Mouse (Mus musculus) embryonic facial prominence, embryonic 14.5 days (tissue): ENCODE measurements around the gene Rpusd2. TPM values are rescaled to one million over a fixed set of nuclear protein-coding genes. Genes with fewer than 3 reads are reported as not detected.

Source experiments
- ATAC-seq: fragments of 200-750 bp; cut with Nextera tagmentation; 2 replicates; pipeline ENCODE4 v1.8.0; 2017; ENCODE audit warnings: low read depth, moderate number of reproducible peaks, moderate TSS enrichment
- DNase-seq: peaks from one replicate; pipeline ENCODE4 v3.0.0-alpha.2; 2015; ENCODE audit warnings: low spot score
- H3K27ac ChIP-seq: fragments of 300-500 bp; sonication (generic); replicated peaks from 2 replicates; pipeline ENCODE4 v1.5.1; 2014; ENCODE audit warnings: low read depth, mild to moderate bottlenecking, low read length, moderate library complexity
- H3K27me3 ChIP-seq: fragments of 300-500 bp; sonication (generic); replicated peaks from 2 replicates; pipeline ENCODE4 v1.6.1; 2014; ENCODE audit warnings: low read length; ENCODE audit not compliant: control insufficient read depth, insufficient read depth
- H3K36me3 ChIP-seq: fragments of 300-500 bp; sonication (generic); 2 replicates; pipeline ENCODE4 v1.6.1; 2014; ENCODE audit warnings: low read length, mixed read lengths; ENCODE audit not compliant: control insufficient read depth, insufficient read depth
- H3K4me1 ChIP-seq: fragments of 300-500 bp; sonication (generic); 2 replicates; pipeline ENCODE4 v1.6.1; 2014; ENCODE audit warnings: antibody characterized with exemption, low read length; ENCODE audit not compliant: control insufficient read depth, insufficient read depth
- H3K4me2 ChIP-seq: fragments of 300-500 bp; sonication (generic); 2 replicates; pipeline ENCODE4 v1.6.1; 2014; ENCODE audit warnings: low read depth, mild to moderate bottlenecking, low read length, moderate library complexity, mixed read lengths
- H3K4me3 ChIP-seq: fragments of 300-500 bp; sonication (generic); 2 replicates; pipeline ENCODE4 v1.5.1; 2014; ENCODE audit warnings: low read depth, mild to moderate bottlenecking, low read length
- H3K9ac ChIP-seq: fragments of 300-500 bp; sonication (generic); 2 replicates; pipeline ENCODE4 v1.6.1; 2014; ENCODE audit warnings: low read depth, mild to moderate bottlenecking, low read length, moderate library complexity, mixed read lengths
- H3K9me3 ChIP-seq: fragments of 300-500 bp; sonication (generic); 2 replicates; pipeline ENCODE4 v1.6.1; 2016; ENCODE audit warnings: low read length; ENCODE audit not compliant: control insufficient read depth
- WGBS: fragments of 180-500 bp; shearing (Covaris S2); extraction: QIAGEN DNeasy Blood & Tissue Kit; methylation state at CpG from one replicate; pipeline ENCODE4 v1.1.7; 2014; 5-methylcytosine and 5-hydroxymethylcytosine counted together
- polyA plus RNA-seq: library from polyadenylated mRNA; unstranded; fragments of >200 nt; fragmentation: Nextera tagmentation; extraction: Ambion mirVana; gene quantifications from 2 replicates; pipeline ENCODE4 v1.2.1, GENCODE M21; 2014

Rpusd2 gene
- 2.9 and 3.6 TPM in 2 replicates for polyA plus RNA-seq

DNA sequence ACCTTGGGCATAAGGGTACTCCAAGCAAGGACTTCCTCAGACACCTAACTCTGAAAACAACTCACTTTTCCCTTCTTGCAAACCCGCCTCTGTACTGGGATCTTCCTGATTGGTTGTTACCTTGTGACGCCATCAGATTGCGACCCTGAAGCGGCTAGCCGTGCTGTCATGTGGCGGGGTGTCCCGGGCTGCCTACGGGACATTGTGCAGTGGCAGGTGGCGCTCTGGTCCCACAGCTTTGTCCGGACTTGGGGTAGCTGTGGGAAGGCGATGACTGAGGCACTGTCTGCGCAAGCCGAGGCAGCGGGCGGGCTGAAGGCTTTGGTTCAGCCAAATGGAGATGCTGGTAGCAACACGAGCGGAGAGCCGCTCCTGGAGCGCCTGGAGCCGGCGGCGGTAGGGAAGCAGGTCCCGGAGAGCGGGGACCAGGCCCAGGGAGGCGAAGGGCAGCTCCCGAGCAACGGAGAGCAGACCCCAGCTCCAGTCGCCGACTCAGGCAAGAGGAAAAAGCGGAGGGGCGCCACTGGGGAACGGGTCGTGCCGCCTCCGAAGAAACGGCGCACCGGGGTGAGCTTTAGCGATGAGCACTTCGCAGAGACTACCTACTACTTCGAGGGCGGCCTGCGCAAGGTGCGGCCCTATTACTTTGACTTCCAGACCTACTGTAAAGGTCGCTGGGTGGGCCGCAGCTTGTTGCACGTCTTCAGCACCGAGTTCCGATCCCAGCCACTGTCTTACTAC is at the start of gene Rpusd2:
Rpusd2 (plus strand) TSS at position 135 of the 741 bp plus-strand sequence.
- ATAC-seq: peak; percentile 95
- Histone ChIP-seq H3K4me1 (peaks cover 6% of the 10 kb centered on the region), H3K27me3 (no peaks in the 10 kb centered on the region), H3K36me3 (peaks cover 28% of the 10 kb centered on the region), H3K27ac (peak within 1 kb of the TSS; percentile 77), H3K4me3 (peak within 1 kb of the TSS; percentile 81), H3K4me2 (peak within 1 kb of the TSS; percentile 71), H3K9me3 (no peaks in the 10 kb centered on the region), H3K9ac (peak within 1 kb of the TSS; percentile 80)
- 0% methylated on average over 43 of the region's 49 CpGs for WGBS
- DNase-seq: peak; percentile 98

DNA sequence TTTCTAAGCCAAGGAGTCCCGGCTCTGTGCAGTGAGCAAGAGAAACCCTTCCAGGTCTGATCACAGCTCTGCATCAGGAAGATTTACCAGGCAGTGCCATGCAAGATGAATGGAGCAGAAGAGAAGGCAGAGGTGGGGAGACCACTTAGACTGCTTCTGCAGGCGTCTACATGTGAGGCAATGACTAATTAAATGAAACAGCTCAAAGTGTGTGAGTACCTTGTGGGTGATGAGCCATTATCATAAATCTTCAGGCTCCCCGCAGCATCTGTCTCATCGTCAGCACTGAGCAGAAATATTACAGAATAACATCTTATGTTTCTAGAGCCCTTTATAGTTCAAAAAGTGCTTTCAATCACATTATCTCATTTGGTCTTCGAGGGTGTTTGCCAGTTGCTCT is 39.1 kb upstream of the Rpusd2 start:
- no peaks in the 10 kb centered on the region for H3K9me3 ChIP-seq
- no peak overlapping the region for H3K4me2 ChIP-seq
- no peak for ATAC-seq
- no peaks in the 10 kb centered on the region for H3K4me1 ChIP-seq
- H3K4me3 ChIP-seq: no peak overlapping the region
- H3K36me3 ChIP-seq: no peaks in the 10 kb centered on the region
- WGBS: 76% methylated on average over 5 of the region's 5 CpGs
- no peak overlapping the region for H3K9ac ChIP-seq
- H3K27ac ChIP-seq: no peak overlapping the region
- DNase-seq: no peak
- no peaks in the 10 kb centered on the region; the same call in 1 of the 2 replicates for H3K27me3 ChIP-seq

DNA sequence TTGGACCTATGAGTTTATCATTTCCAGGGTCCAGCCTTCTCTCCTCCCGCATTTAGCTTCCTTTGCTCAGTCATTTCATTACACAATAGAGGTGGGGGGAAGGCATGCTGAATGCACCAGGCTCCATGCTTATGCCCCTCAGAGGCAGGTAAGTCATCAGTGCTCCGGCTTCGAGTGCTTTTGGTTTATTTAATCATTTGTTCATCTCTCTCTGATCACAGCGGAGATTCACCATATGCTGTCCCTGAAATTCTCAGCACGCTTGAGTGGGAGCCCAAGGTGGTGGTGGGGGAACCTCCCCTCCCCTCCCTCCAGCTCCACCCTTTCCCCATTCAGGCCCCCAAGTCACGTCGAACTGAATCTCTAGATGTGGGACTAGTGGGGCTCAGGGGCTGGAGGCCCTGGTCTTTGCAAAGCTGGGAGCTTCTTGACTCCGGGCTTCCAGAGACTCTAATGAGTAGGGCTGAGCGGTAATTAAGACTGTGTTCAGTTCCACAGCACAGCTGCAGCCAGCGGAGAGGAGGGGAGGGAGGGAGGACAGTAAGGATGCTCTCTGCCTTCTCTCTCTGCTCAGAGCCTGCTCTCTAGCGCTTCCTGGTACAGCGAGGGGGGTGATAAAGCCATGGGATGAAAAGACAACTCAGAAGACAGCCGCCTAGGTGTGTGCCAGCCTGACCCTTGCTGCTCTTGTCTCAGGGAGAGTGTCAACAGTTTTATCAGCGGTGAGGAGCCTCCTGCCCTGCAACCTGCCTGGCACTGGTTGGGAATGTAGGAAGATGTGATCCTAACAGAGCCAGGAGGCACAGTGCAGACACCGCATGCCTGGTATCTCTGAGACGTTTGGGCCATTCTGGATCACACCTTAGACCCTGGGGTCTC is 38.4 kb upstream of the Rpusd2 start:
- DNase-seq (no peak), ATAC-seq (0 out of 2 replicates have a peak, but pooled peaks have one; percentile 50)
- Histone ChIP-seq H3K36me3 (no peaks in the 10 kb centered on the region), H3K9me3 (no peaks in the 10 kb centered on the region), H3K27me3 (no peaks in the 10 kb centered on the region; the same call in 1 of the 2 replicates), H3K4me2 (no peak overlapping the region), H3K4me3 (no peak overlapping the region), H3K4me1 (no peaks in the 10 kb centered on the region), H3K27ac (no peak overlapping the region), H3K9ac (no peak overlapping the region)
- 45% methylated on average over 16 of the region's 16 CpGs for WGBS

DNA sequence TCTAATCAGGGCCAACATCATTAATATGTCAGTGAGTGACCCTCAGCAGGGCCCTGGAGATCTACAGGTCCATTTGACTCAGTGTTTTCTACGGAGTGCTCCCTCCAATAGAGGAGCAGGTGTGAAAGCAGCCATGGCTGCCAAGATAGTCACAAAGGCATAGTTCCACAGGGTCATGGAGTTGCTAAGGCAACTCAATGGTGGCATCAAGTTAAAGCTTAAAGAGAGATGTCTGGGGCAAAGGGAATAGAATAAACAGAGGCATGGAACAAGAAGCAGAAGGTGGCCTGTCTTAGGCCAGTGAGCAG is 37.8 kb upstream of the Rpusd2 start:
- H3K9ac ChIP-seq: no peak overlapping the region
- H3K9me3 ChIP-seq: no peaks in the 10 kb centered on the region
- no peak overlapping the region for H3K27ac ChIP-seq
- no peak for ATAC-seq
- no peaks in the 10 kb centered on the region; the same call in 1 of the 2 replicates for H3K27me3 ChIP-seq
- H3K4me3 ChIP-seq: no peak overlapping the region
- no peaks in the 10 kb centered on the region for H3K36me3 ChIP-seq
- DNase-seq: no peak
- 76% methylated on average over 1 of the region's 1 CpGs for WGBS
- H3K4me1 ChIP-seq: no peaks in the 10 kb centered on the region
- H3K4me2 ChIP-seq: no peak overlapping the region

DNA sequence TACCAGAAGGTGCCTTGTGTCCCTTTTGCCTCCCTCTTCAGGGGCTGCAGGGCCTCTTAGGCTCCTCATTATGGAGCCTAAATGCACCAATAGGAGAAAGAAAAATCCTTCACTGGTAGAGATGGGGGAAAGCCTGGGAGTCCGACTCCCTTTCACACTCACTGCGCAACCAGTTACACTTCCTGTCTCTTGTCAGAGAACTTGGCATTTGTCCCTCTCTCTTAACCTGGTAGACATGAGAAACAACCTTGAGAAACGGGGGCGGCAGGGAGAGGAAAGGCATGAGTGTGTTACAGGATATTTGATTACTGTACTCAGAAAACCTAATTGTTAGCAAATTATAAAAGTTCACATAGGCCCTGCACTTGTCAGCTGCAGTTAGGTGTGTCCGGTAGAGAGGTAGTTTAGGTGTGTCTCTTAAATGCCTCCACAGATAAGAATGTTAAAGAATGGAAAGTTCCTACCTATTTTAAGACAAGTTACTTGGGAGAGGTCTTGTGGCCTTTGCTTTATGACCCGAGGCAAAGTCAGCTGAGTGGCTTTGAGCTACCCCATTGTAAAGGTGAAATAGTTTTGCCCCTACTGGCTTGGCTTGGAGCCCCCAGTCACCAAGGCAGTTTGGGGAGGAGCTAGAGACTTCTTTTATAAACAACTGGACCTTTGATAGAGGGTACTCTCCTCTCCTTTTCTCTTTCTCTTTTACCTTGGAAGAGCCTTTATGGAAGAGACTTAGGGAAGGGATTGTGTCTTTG is 36.3 kb upstream of the Rpusd2 start:
- Histone ChIP-seq H3K27ac (no peak overlapping the region), H3K36me3 (no peaks in the 10 kb centered on the region), H3K4me2 (no peak overlapping the region), H3K9me3 (no peaks in the 10 kb centered on the region), H3K4me1 (no peaks in the 10 kb centered on the region), H3K4me3 (no peak overlapping the region), H3K9ac (no peak overlapping the region), H3K27me3 (no peaks in the 10 kb centered on the region; the same call in 1 of the 2 replicates)
- DNase-seq (no peak), ATAC-seq (no peak)
- 79% methylated on average over 6 of the region's 6 CpGs for WGBS

DNA sequence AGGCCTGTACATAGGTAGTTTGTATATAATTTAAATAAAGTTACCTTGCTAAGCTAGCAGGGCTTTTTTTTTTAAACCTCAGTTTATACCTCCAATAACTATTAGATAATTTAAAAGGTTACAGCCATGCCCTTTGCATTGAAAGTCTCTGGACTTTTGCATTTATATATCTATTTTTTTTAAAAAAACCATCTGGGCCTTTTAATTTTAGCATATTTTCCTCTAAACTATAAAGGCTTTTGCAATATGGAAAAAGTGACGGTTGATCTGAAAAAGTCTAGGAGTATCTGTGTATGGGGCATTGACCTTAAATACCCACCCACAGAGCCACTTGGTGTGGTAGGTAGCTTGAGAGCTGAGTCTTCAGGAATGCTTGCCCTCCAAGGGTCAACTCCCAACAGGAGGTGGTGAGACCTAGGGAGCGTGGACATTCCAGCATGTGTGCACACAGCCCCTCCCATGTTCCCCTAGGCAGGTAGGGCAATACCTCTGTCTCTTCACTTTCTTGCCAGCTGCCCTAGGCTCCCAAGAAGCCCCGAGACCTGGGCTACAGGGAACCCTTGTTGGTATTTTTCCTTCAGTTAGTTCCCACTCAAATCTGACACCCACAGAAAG is 35.5 kb upstream of the Rpusd2 start:
- DNase-seq (no peak), ATAC-seq (no peak)
- Histone ChIP-seq H3K4me2 (no peak overlapping the region), H3K36me3 (no peaks in the 10 kb centered on the region), H3K4me1 (no peaks in the 10 kb centered on the region), H3K9ac (no peak overlapping the region), H3K27ac (no peak overlapping the region), H3K4me3 (no peak overlapping the region), H3K27me3 (no peaks in the 10 kb centered on the region; the same call in 1 of the 2 replicates), H3K9me3 (no peaks in the 10 kb centered on the region)
- 58% methylated on average over 3 of the region's 3 CpGs for WGBS

DNA sequence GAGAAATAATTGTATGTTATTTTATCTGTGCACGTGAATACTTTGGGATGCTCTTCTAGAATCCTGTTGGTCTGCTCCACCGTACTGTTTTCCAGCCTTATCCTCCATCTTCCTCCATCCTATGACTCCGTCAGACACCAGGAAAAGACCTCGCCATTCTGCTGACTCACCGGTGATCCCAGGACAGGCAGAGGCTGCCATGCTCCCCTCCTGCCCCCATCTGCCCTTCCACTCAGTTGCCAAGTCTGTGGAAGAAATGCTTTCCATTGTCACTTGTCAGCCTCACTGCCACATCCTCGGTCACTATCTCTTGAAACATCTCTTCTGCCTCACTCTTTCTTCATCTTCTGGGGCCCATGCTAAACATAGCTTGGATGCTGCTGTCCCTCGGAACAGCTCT is 27.7 kb upstream of the Rpusd2 start:
- H3K4me1 ChIP-seq: no peaks in the 10 kb centered on the region

DNA sequence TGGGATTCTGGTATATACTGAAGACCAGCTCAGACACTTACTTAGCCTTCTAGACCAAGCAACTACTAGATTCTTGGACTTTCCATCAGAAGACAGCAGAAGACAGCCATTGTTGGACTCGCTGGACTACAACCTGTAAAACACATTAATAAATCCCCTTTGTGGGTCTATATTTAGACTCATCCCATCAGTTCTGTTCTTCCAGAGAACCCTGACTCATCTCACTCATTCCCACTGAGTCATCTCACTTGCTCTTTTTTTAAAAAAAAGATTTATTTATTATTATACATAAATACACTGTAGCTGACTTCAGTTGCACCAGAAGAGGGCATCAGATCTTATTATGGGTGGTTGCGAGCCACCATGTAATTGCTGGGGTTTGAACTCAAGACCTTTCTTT is 25.2 kb upstream of the Rpusd2 start:
- ATAC-seq: no peak
- Histone ChIP-seq H3K9me3 (no peaks in the 10 kb centered on the region), H3K4me1 (no peaks in the 10 kb centered on the region), H3K36me3 (no peaks in the 10 kb centered on the region), H3K27me3 (no peaks in the 10 kb centered on the region), H3K27ac (no peak overlapping the region), H3K4me2 (no peak overlapping the region), H3K4me3 (no peak overlapping the region), H3K9ac (no peak overlapping the region)
- DNase-seq: no peak
- WGBS: 94% methylated on average over 2 of the region's 2 CpGs

More for the DNA sequence above, 27.7 kb upstream of the Rpusd2 start:
- Histone ChIP-seq H3K4me2 (no peak overlapping the region), H3K27ac (no peak overlapping the region), H3K9ac (no peak overlapping the region), H3K4me3 (no peak overlapping the region), H3K36me3 (no peaks in the 10 kb centered on the region), H3K27me3 (no peaks in the 10 kb centered on the region), H3K9me3 (no peaks in the 10 kb centered on the region)
- DNase-seq: no peak
- no peak for ATAC-seq
- 84% methylated on average over 7 of the region's 7 CpGs for WGBS
